Mouse (Mus musculus) liver, adult 2 months (tissue): ENCODE results near the gene Zfp618.

Experiments used
- CTCF ChIP-seq: fragments of 200-500 bp; IDR thresholded peaks from 2 replicates; pipeline ENCODE4 v1.5.1; 2011; ENCODE audit warnings: low read depth, low read length, control low read depth
- POLR2A ChIP-seq: fragments of 200-500 bp; IDR thresholded peaks from 2 replicates; pipeline ENCODE4 v1.6.1; 2011; ENCODE audit warnings: low read length, control low read depth; ENCODE audit not compliant: insufficient read depth; ENCODE audit errors: extremely low read depth

DNA sequence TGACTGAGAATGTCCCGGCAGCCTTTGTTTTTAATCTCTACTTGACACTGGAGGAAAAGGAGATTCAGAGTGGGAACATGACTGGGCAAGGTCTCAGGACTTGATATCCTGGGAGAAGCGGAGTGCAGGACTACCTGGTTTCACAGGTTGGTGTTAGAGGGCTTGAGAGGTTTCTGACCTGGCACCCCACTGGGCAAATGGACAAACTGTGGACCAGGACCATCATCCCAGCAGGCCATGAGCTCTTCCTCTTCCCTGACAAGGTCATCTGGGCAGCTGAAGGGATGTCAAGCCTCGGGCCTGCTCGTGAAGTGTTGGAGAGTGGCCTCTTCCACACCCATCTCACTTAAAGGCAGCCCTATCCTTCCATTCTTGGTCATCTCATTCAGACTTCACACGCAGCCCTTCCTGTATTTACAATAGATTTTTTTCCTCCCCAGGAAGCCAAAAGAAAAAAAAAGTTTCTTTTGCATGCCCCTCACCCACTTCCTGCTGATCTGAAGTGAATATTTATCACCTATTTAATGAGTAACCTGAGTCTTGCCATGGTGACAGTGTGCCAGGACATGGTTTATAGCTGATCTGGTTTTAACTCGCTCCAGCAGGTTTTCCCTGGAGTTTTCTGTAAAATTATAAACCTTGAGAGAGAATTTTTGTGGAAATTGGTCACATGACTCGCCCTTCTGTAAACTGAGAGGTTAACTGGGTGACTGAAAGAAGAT, 86.7 kb downstream of the Zfp618 start:
- no peak for TF ChIP-seq CTCF
- TF ChIP-seq POLR2A, result no peak
